Mouse (Mus musculus) ES-E14 (cell line): ENCODE results near the gene Sh3pxd2a. TPM values are rescaled to one million over a fixed set of nuclear protein-coding genes. Genes with fewer than 3 reads are reported as not detected.

ENCODE experiments used
- DNase-seq: peaks from one replicate; pipeline ENCODE4 v3.0.0-alpha.2; 2013; ENCODE audit warnings: low read depth, low spot score
- H3K27ac ChIP-seq: 2 replicates; pipeline ENCODE4 v1.5.1; 2012; ENCODE audit warnings: low read depth, mild to moderate bottlenecking, low read length, moderate library complexity, mixed read lengths; ENCODE audit not compliant: poor library complexity, insufficient read depth, severe bottlenecking
- H3K36me3 ChIP-seq: 2 replicates; pipeline ENCODE4 v1.6.1; 2012; ENCODE audit warnings: mild to moderate bottlenecking, low read length, moderate library complexity, mixed read lengths; ENCODE audit not compliant: control insufficient read depth, poor library complexity, insufficient read depth, severe bottlenecking
- H3K4me1 ChIP-seq, 2 experiments: fragments of 150-350 bp in 1 of 2; sonication (generic) in 1 of 2; 2 replicates each; pipeline ENCODE4 v1.6.1; 2012; ENCODE audit warnings: low read length in 2 of 2, mild to moderate bottlenecking in 1 of 2, mixed read lengths in 1 of 2; ENCODE audit not compliant: control insufficient read depth in 2 of 2, insufficient read depth in 2 of 2, poor library complexity in 1 of 2
- H3K4me3 ChIP-seq, 2 experiments: fragments of 150-350 bp in 1 of 2; sonication (generic) in 1 of 2; 2 replicates each; pipeline ENCODE4 v1.5.1; 2012; ENCODE audit warnings: low read length in 2 of 2, low read depth in 1 of 2, mild to moderate bottlenecking in 1 of 2, mixed read lengths in 1 of 2; ENCODE audit not compliant: insufficient read depth in 1 of 2, poor library complexity in 1 of 2, severe bottlenecking in 1 of 2
- H3K9ac ChIP-seq: 2 replicates; pipeline ENCODE4 v1.6.1; 2012; ENCODE audit warnings: low read depth, mild to moderate bottlenecking, low read length, mixed read lengths; ENCODE audit not compliant: poor library complexity, insufficient read depth, severe bottlenecking
- H3K9me3 ChIP-seq: fragments of 150-350 bp; sonication (generic); 2 replicates; pipeline ENCODE4 v1.6.1; 2012; ENCODE audit warnings: low read depth, mild to moderate bottlenecking, low read length; ENCODE audit not compliant: control insufficient read depth, insufficient read depth
- CHD2 ChIP-seq: IDR thresholded peaks from 2 replicates; pipeline ENCODE4 v1.6.1; 2014; ENCODE audit warnings: mild to moderate bottlenecking, low read depth, low read length, inconsistent platforms
- HCFC1 ChIP-seq: IDR thresholded peaks from 2 replicates; pipeline ENCODE4 v1.6.1; 2012; ENCODE audit warnings: low read length, inconsistent platforms, borderline replicate concordance; ENCODE audit not compliant: insufficient read depth
- MAFK ChIP-seq: IDR thresholded peaks from 2 replicates; pipeline ENCODE4 v1.6.1; 2014; ENCODE audit warnings: mild to moderate bottlenecking, low read depth, low read length, inconsistent platforms; ENCODE audit not compliant: insufficient read depth
- ZC3H11A ChIP-seq: IDR thresholded peaks from 2 replicates; pipeline ENCODE4 v1.6.1; 2012; ENCODE audit warnings: low read depth, mild to moderate bottlenecking, inconsistent platforms, low read length, borderline replicate concordance
- ZNF384 ChIP-seq: IDR thresholded peaks from 2 replicates; pipeline ENCODE4 v1.6.1; 2012; ENCODE audit warnings: low read depth, low read length, inconsistent platforms
- in situ Hi-C, 2 experiments: fragments of 600-800 bp; cut with MboI; formaldehyde crosslinking; loops; one replicate each; pipeline ENCODE4 v1.15.1; 2025; ENCODE audit warnings: low sequenced_read_pairs in 2 of 2, inconsistent platforms in 1 of 2; ENCODE audit not compliant: unreplicated experiment in 2 of 2
- total RNA-seq: library from RNA; depleted of rRNA; stranded (reverse); fragments of 300-350 nt; gene quantifications from 2 replicates; pipeline ENCODE4 v1.2.3, GENCODE M21; 2012; rRNA removed

Gene Sh3pxd2a
- total RNA-seq, 1 experiment = 13.0 TPM

DNA sequence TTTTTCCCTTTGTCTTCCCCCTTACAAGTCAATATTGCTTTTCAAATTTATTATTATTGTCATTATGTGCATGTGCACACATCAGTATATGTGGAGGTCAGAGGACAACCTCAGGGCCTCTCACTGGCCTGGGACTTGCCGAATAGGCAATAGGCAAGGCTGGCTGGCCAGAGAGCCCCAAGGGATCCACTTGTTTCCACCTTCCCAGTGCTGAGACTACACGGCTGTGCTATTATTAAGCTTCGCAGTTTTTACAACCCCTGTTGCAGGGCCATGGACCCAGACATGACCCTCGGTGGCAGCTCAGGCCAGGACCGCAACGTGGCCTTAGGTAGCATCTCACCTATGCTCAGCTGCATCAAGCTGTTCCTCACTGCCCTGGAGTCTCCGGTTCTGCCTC, 251.8 kb downstream of the Sh3pxd2a start:
- H3K4me3 ChIP-seq = no peak overlapping the region
- no peak overlapping the region for H3K9ac ChIP-seq
- H3K4me1 ChIP-seq = no peaks in the 10 kb centered on the region
- DNase-seq = no peak
- no peaks in the 10 kb centered on the region for H3K9me3 ChIP-seq
- TF ChIP-seq MAFK (no peak), CHD2 (no peak), ZNF384 (no peak), ZC3H11A (no peak), HCFC1 (no peak)
- in situ Hi-C loops = no loop called here
- no peak overlapping the region for H3K27ac ChIP-seq
- no peaks in the 10 kb centered on the region for H3K36me3 ChIP-seq

DNA sequence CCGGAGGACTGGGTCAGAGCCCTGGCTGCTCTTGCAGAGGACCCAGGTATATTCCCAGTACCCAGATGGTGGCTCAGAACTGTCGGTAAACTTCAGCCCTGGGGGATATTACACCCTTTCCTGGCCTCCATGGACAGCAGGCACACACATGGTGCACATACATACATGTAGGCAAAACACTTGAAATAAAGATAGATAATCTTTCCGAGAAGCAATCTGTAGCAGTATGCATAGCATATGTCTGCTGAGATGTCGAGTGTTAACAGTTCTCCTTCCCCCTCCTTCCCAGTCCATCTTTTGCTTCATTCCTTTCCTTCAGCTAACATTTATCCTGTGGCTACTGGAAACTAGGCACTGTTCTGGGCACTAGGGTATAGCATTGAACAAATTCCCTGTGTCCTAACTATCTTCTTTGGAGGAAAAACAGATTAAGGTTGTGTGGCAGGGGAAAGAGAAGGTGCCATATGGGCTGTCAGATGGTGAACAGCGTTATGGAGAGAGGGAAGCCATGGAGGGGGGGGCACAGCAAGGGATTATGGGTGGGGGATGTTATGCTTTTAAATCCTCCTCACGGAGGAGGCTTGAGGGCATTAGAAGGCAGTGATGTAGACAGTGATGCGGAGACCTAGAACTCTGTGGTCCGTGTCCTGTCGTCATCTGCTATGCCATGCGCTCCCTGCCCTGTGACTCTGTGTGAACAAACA, 252.4 kb downstream of the Sh3pxd2a start:
- Histone ChIP-seq H3K36me3 (no peaks in the 10 kb centered on the region), H3K4me1 (no peaks in the 10 kb centered on the region), H3K9me3 (no peaks in the 10 kb centered on the region), H3K9ac (no peak overlapping the region), H3K27ac (no peak overlapping the region), H3K4me3 (no peak overlapping the region)
- no peak for TF ChIP-seq ZC3H11A
- TF ChIP-seq CHD2 = no peak
- no peak for TF ChIP-seq ZNF384
- TF ChIP-seq MAFK = no peak
- TF ChIP-seq HCFC1 = no peak
- no peak for DNase-seq
- in situ Hi-C loops = no loop called here

GRCm38 (mm10) chr19:47210432-47210831, 253.8 kb downstream of the Sh3pxd2a start:
- in situ Hi-C loops = no loop called here

More at GRCm38 (mm10) chr19:47210432-47210831, 253.8 kb downstream of the Sh3pxd2a start:
- no peaks in the 10 kb centered on the region for H3K36me3 ChIP-seq
- H3K4me1 ChIP-seq = no peaks in the 10 kb centered on the region
- H3K4me3 ChIP-seq = no peak overlapping the region
- TF ChIP-seq CHD2 = no peak
- TF ChIP-seq HCFC1 = no peak
- no peak for TF ChIP-seq ZC3H11A
- no peak for DNase-seq
- no peak overlapping the region for H3K27ac ChIP-seq
- no peaks in the 10 kb centered on the region for H3K9me3 ChIP-seq
- no peak overlapping the region for H3K9ac ChIP-seq

Other genes starting within 250 kb of the Sh3pxd2a start
- gene Stn1, start 73.1 kb upstream of the Sh3pxd2a start, total RNA-seq = 20.2 and 22.9 TPM in 2 replicates
- 22.3 and 23.4 TPM in 2 replicates for gene Slk, start 115.3 kb upstream of the Sh3pxd2a start, total RNA-seq
- 1.5 and 3.5 TPM in 2 replicates for gene Col17a1, start 227.7 kb upstream of the Sh3pxd2a start, total RNA-seq